Mouse (Mus musculus): ENCODE measurements around the gene Cyp27b1. TPM values are rescaled to one million over a fixed set of nuclear protein-coding genes. Genes with fewer than 3 reads are reported as not detected.
A peak's percentile ranks its signal among the peaks of the same experiment; 100 is the strongest.
"Not testable (repeated sequence)": the region's sequence is repeated elsewhere in the genome, so short reads cannot be mapped to it uniquely, and the experiment has no call there.

Gene Cyp27b1
- polyA plus RNA-seq, 1 experiment from 2014 or later = 0.09 TPM

GRCm38 (mm10) chr10:127071203-127071602 lies 23.2 kb downstream of the Cyp27b1 start:
- H3K4me3 ChIP-seq (ENCODE audit: low read depth, low read length) = peak overlapping the region; percentile 63
- DNase-seq (ENCODE audit: low spot score) (no peak), ATAC-seq (ENCODE audit: insufficient read depth, low FRiP score, low TSS enrichment) (no peak)
- H3K36me3 ChIP-seq (ENCODE audit: control insufficient read depth, insufficient read depth, low read length) = peaks cover 21% of the 10 kb centered on the region
- H3K9me3 ChIP-seq (ENCODE audit: control insufficient read depth, low read length) = no peaks in the 10 kb centered on the region
- 78% methylated on average over 9 of the region's 9 CpGs for WGBS
- no peak overlapping the region; the same call in 1 of the 2 replicates for H3K9ac ChIP-seq (ENCODE audit: low read length)
- peaks cover 16% of the 10 kb centered on the region; the same call in 1 of the 2 replicates for H3K4me1 ChIP-seq (ENCODE audit: control insufficient read depth, insufficient read depth, low read length)
- no peak overlapping the region for H3K27ac ChIP-seq (ENCODE audit: low read depth, low read length)
- peak overlapping the region; percentile 88 for H3K4me2 ChIP-seq (ENCODE audit: low read depth)
- no peaks in the 10 kb centered on the region for H3K27me3 ChIP-seq (ENCODE audit: control insufficient read depth, insufficient read depth, low read length)

GRCm38 (mm10) chr10:127072270-127072669 lies 24.2 kb downstream of the Cyp27b1 start:
- 85% methylated on average over 4 of the region's 4 CpGs for WGBS
- not testable (repeated sequence) for ATAC-seq (ENCODE audit: insufficient read depth, low FRiP score, low TSS enrichment); DNase-seq (ENCODE audit: low spot score)

GRCm38 (mm10) chr10:127072969-127073368 lies 24.9 kb downstream of the Cyp27b1 start:
- not testable (repeated sequence) for ATAC-seq (ENCODE audit: insufficient read depth, low FRiP score, low TSS enrichment); H3K9ac ChIP-seq (ENCODE audit: low read length); H3K9me3 ChIP-seq (ENCODE audit: control insufficient read depth, low read length); H3K36me3 ChIP-seq (ENCODE audit: control insufficient read depth, insufficient read depth, low read length); H3K4me2 ChIP-seq (ENCODE audit: low read depth); H3K27me3 ChIP-seq (ENCODE audit: control insufficient read depth, insufficient read depth, low read length); DNase-seq (ENCODE audit: low spot score); H3K4me3 ChIP-seq (ENCODE audit: low read depth, low read length); H3K27ac ChIP-seq (ENCODE audit: low read depth, low read length)
- peaks cover 18% of the 10 kb centered on the region for H3K4me1 ChIP-seq (ENCODE audit: control insufficient read depth, insufficient read depth, low read length)
- 78% methylated on average over 2 of the region's 2 CpGs for WGBS

More at GRCm38 (mm10) chr10:127072270-127072669, 24.2 kb downstream of the Cyp27b1 start:
- H3K4me2 ChIP-seq (ENCODE audit: low read depth); H3K4me3 ChIP-seq (ENCODE audit: low read depth, low read length); H3K27ac ChIP-seq (ENCODE audit: low read depth, low read length); H3K9ac ChIP-seq (ENCODE audit: low read length); H3K27me3 ChIP-seq (ENCODE audit: control insufficient read depth, insufficient read depth, low read length); H3K9me3 ChIP-seq (ENCODE audit: control insufficient read depth, low read length): not testable (repeated sequence)
- peaks cover 11% of the 10 kb centered on the region for H3K36me3 ChIP-seq (ENCODE audit: control insufficient read depth, insufficient read depth, low read length)
- H3K4me1 ChIP-seq (ENCODE audit: control insufficient read depth, insufficient read depth, low read length) = peaks cover 16% of the 10 kb centered on the region; the same call in 1 of the 2 replicates

GRCm38 (mm10) chr10:127073981-127074380 lies 25.9 kb downstream of the Cyp27b1 start:
- Histone ChIP-seq H3K27ac (ENCODE audit: low read depth, low read length) (no peak overlapping the region), H3K27me3 (ENCODE audit: control insufficient read depth, insufficient read depth, low read length) (peaks cover 14% of the 10 kb centered on the region), H3K4me3 (ENCODE audit: low read depth, low read length) (no peak overlapping the region), H3K4me2 (ENCODE audit: low read depth) (no peak overlapping the region), H3K4me1 (ENCODE audit: control insufficient read depth, insufficient read depth, low read length) (peaks cover 10% of the 10 kb centered on the region), H3K9ac (ENCODE audit: low read length) (no peak overlapping the region), H3K36me3 (ENCODE audit: control insufficient read depth, insufficient read depth, low read length) (no peaks in the 10 kb centered on the region), H3K9me3 (ENCODE audit: control insufficient read depth, low read length) (no peaks in the 10 kb centered on the region)
- no peak for ATAC-seq (ENCODE audit: insufficient read depth, low FRiP score, low TSS enrichment)
- no peak for DNase-seq (ENCODE audit: low spot score)
- WGBS = 90% methylated on average over 1 of the region's 1 CpGs

GRCm38 (mm10) chr10:127075080-127075479 lies 27.0 kb downstream of the Cyp27b1 start, which contains the start of gene Agap2:
Gene Agap2, plus strand, starts transcription at chr10:127075284.
- Histone ChIP-seq H3K27me3 (ENCODE audit: control insufficient read depth, insufficient read depth, low read length) (peaks cover 25% of the 10 kb centered on the region), H3K4me1 (ENCODE audit: control insufficient read depth, insufficient read depth, low read length) (peaks cover 18% of the 10 kb centered on the region), H3K36me3 (ENCODE audit: control insufficient read depth, insufficient read depth, low read length) (no peaks in the 10 kb centered on the region), H3K4me2 (ENCODE audit: low read depth) (no peak within 1 kb of the TSS), H3K4me3 (ENCODE audit: low read depth, low read length) (no peak within 1 kb of the TSS), H3K27ac (ENCODE audit: low read depth, low read length) (no peak within 1 kb of the TSS), H3K9me3 (ENCODE audit: control insufficient read depth, low read length) (no peaks in the 10 kb centered on the region), H3K9ac (ENCODE audit: low read length) (no peak within 1 kb of the TSS)
- DNase-seq (ENCODE audit: low spot score) (no peak), ATAC-seq (ENCODE audit: insufficient read depth, low FRiP score, low TSS enrichment) (no peak)
- 64% methylated on average over 9 of the region's 9 CpGs for WGBS

GRCm38 (mm10) chr10:127075651-127076050 lies 27.6 kb downstream of the Cyp27b1 start:
- ATAC-seq (ENCODE audit: insufficient read depth, low FRiP score, low TSS enrichment) (no peak), DNase-seq (ENCODE audit: low spot score) (no peak)
- Histone ChIP-seq H3K27ac (ENCODE audit: low read depth, low read length) (no peak overlapping the region), H3K9ac (ENCODE audit: low read length) (no peak overlapping the region), H3K4me3 (ENCODE audit: low read depth, low read length) (no peak overlapping the region), H3K9me3 (ENCODE audit: control insufficient read depth, low read length) (no peaks in the 10 kb centered on the region), H3K4me2 (ENCODE audit: low read depth) (no peak overlapping the region), H3K4me1 (ENCODE audit: control insufficient read depth, insufficient read depth, low read length) (peaks cover 19% of the 10 kb centered on the region), H3K36me3 (ENCODE audit: control insufficient read depth, insufficient read depth, low read length) (no peaks in the 10 kb centered on the region), H3K27me3 (ENCODE audit: control insufficient read depth, insufficient read depth, low read length) (peaks cover 31% of the 10 kb centered on the region)
- WGBS = 77% methylated on average over 8 of the region's 8 CpGs

GRCm38 (mm10) chr10:127076082-127076481 lies 28.0 kb downstream of the Cyp27b1 start:
- Histone ChIP-seq H3K36me3 (ENCODE audit: control insufficient read depth, insufficient read depth, low read length) (no peaks in the 10 kb centered on the region), H3K9ac (ENCODE audit: low read length) (no peak overlapping the region), H3K4me2 (ENCODE audit: low read depth) (no peak overlapping the region), H3K9me3 (ENCODE audit: control insufficient read depth, low read length) (no peaks in the 10 kb centered on the region), H3K27ac (ENCODE audit: low read depth, low read length) (no peak overlapping the region), H3K4me3 (ENCODE audit: low read depth, low read length) (no peak overlapping the region), H3K27me3 (ENCODE audit: control insufficient read depth, insufficient read depth, low read length) (peaks cover 35% of the 10 kb centered on the region), H3K4me1 (ENCODE audit: control insufficient read depth, insufficient read depth, low read length) (peaks cover 20% of the 10 kb centered on the region)
- DNase-seq (ENCODE audit: low spot score) (no peak), ATAC-seq (ENCODE audit: insufficient read depth, low FRiP score, low TSS enrichment) (no peak)
- WGBS = 38% methylated on average over 4 of the region's 4 CpGs

GRCm38 (mm10) chr10:127077515-127077914 lies 29.5 kb downstream of the Cyp27b1 start:
- Histone ChIP-seq H3K9ac (ENCODE audit: low read length) (no peak overlapping the region), H3K4me3 (ENCODE audit: low read depth, low read length) (0 out of 2 replicates have a peak overlapping the region, but pooled peaks have one; percentile 8), H3K27ac (ENCODE audit: low read depth, low read length) (no peak overlapping the region), H3K36me3 (ENCODE audit: control insufficient read depth, insufficient read depth, low read length) (no peaks in the 10 kb centered on the region), H3K4me2 (ENCODE audit: low read depth) (no peak overlapping the region), H3K27me3 (ENCODE audit: control insufficient read depth, insufficient read depth, low read length) (peaks cover 49% of the 10 kb centered on the region), H3K4me1 (ENCODE audit: control insufficient read depth, insufficient read depth, low read length) (peaks cover 26% of the 10 kb centered on the region), H3K9me3 (ENCODE audit: control insufficient read depth, low read length) (no peaks in the 10 kb centered on the region)
- 3% methylated on average over 10 of the region's 10 CpGs for WGBS
- ATAC-seq (ENCODE audit: insufficient read depth, low FRiP score, low TSS enrichment) (no peak), DNase-seq (ENCODE audit: low spot score) (no peak)

- Histone ChIP-seq H3K9ac (ENCODE audit: low read length) (no peak overlapping the region), H3K9me3 (ENCODE audit: control insufficient read depth, low read length) (no peaks in the 10 kb centered on the region), H3K36me3 (ENCODE audit: control insufficient read depth, insufficient read depth, low read length) (no peaks in the 10 kb centered on the region), H3K4me2 (ENCODE audit: low read depth) (peak overlapping the region; percentile 100), H3K4me1 (ENCODE audit: control insufficient read depth, insufficient read depth, low read length) (peaks cover 26% of the 10 kb centered on the region), H3K27ac (ENCODE audit: low read depth, low read length) (no peak overlapping the region), H3K27me3 (ENCODE audit: control insufficient read depth, insufficient read depth, low read length) (peaks cover 55% of the 10 kb centered on the region), H3K4me3 (ENCODE audit: low read depth, low read length) (peak overlapping the region; percentile 66)
- peak; percentile 29; the same call in 1 of the 2 replicates for ATAC-seq (ENCODE audit: insufficient read depth, low FRiP score, low TSS enrichment)
- DNase-seq (ENCODE audit: low spot score) = peak; percentile 13
- 5% methylated on average over 11 of the region's 12 CpGs for WGBS
Observed at GRCm38 (mm10) chr10:127078001-127078676, 30.1 kb downstream of the Cyp27b1 start.
